8 mouse cellular contexts compared by ENCODE assay signal in the genomic region with DNA sequence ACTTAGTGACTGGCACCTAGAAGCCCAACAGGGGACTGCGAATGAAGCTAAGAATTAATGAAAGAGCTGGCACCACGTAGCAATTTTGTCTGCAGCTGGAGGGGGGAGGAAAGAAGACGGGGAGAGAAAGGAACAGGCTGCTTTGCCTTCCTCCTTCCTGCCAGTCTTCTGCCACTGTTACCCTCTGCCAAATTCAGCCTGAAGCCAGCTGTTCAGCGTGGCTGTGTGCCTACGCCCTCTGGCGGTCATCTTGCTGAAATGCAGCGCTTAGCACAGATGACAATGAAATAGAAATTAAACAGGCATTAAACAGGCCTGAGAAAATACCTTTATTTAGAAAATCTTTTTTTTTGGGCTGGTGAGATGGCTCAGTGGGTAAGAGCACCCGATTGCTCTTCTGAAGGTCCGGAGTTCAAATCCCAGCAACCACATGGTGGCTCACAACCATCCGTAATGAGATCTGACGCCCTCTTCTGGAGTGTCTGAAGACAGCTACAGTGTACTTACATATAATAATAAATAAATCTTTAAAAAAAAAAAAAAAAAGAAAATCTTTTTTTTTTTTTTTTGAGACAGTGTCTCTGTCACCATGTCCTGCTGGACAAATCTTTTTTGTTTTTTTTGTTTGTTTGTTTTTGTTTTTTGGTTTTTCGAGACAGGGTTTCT. TPM values are rescaled to one million over a fixed set of nuclear protein-coding genes. Genes with fewer than 3 reads are reported as not detected.
DNase-seq lines count a peak whose midpoint lies in the region; ATAC-seq and TF ChIP-seq lines count a peak whose summit lies in the region.
"Not testable (repeated sequence)": the region's sequence is repeated elsewhere in the genome, so short reads cannot be mapped to it uniquely, and the experiment has no call there.

No protein-coding gene starts in this region.

- H3K9me3 ChIP-seq in ES-Bruce4 (replicated peaks; ENCODE audit: control insufficient read depth, insufficient read depth, low read length, poor library complexity, severe bottlenecking); heart, postnatal 0 days (replicated peaks; ENCODE audit: control insufficient read depth, low read length); liver, postnatal 0 days (ENCODE audit: low read length): not testable (repeated sequence)

- H3K36me3 ChIP-seq in ES-Bruce4 (ENCODE audit: control insufficient read depth, insufficient read depth, low read length, poor library complexity, severe bottlenecking); heart, postnatal 0 days (replicated peaks; ENCODE audit: control insufficient read depth, insufficient read depth, low read length); liver, postnatal 0 days (replicated peaks; ENCODE audit: insufficient read depth, low read length): not testable (repeated sequence)

- H3K9ac ChIP-seq in ES-Bruce4 (ENCODE audit: low read depth, poor library complexity, severe bottlenecking); heart, postnatal 0 days (replicated peaks; ENCODE audit: low read depth, low read length); liver, postnatal 0 days (replicated peaks): not testable (repeated sequence)

- peak; percentile 33; the same call in 1 of the 2 replicates for ATAC-seq in heart, postnatal 0 days (ENCODE audit: insufficient read depth, low read depth)
- ATAC-seq in liver, postnatal 0 days = not testable (repeated sequence)
- ATAC-seq in neutrophil, adult 5-6 weeks (ENCODE audit: extremely low read depth, insufficient number of reproducible peaks, low FRiP score, poor library complexity, severe bottlenecking) = peak; percentile 56; the same call in 1 of the 2 replicates

- WGBS in heart, postnatal 0 days = 27% methylated on average over 10 of the region's 12 CpGs
- 31% methylated on average over 10 of the region's 12 CpGs for WGBS in liver, postnatal 0 days (ENCODE audit: insufficient replicate concordance)

- TF ChIP-seq EP300 in ES-Bruce4 (IDR thresholded peaks at IDR 0.05; ENCODE audit: insufficient read depth, low read depth, low read length); heart, postnatal 0 days (IDR thresholded peaks at IDR 0.05; ENCODE audit: low read depth); liver, postnatal 0 days (IDR thresholded peaks at IDR 0.05; ENCODE audit: low read depth): not testable (repeated sequence)

- not testable (repeated sequence) for H3K4me1 ChIP-seq in ES-Bruce4 (ENCODE audit: control insufficient read depth, insufficient read depth, low read length); heart, postnatal 0 days (ENCODE audit: control insufficient read depth, insufficient read depth); liver, postnatal 0 days (ENCODE audit: insufficient read depth)

- peak; percentile 15 for DNase-seq in c-Kit-positive CD71-positive TER-119-negative erythroid progenitor cells, embryonic 14.5 days (ENCODE audit: low read depth)
- peak; percentile 19 for DNase-seq in fibroblast of lung, adult 2 months (ENCODE audit: low read depth)
- DNase-seq in heart, postnatal 0 days (ENCODE audit: low spot score) = peak; percentile 20
- peak; percentile 58 for DNase-seq in layer of hippocampus, adult 11-12 months (ENCODE audit: low spot score)
- peak; percentile 37 for DNase-seq in liver, postnatal 0 days
- DNase-seq in testis, postnatal 10 days (ENCODE audit: low spot score) = peak; percentile 56

- not testable (repeated sequence) for TF ChIP-seq POLR2A in ES-Bruce4 (IDR thresholded peaks at IDR 0.05; ENCODE audit: insufficient read depth, low read length)

- not testable (repeated sequence) for H3K27ac ChIP-seq in ES-Bruce4 (ENCODE audit: insufficient read depth, low read length); heart, postnatal 0 days (ENCODE audit: low read depth); liver, postnatal 0 days (ENCODE audit: low read depth)

- not testable (repeated sequence) for H3K4me2 ChIP-seq in heart, postnatal 0 days (ENCODE audit: low read depth, low read length); liver, postnatal 0 days (ENCODE audit: low read depth, low read length)

- not testable (repeated sequence) for H3K4me3 ChIP-seq in ES-Bruce4 (ENCODE audit: low read depth, low read length); heart, postnatal 0 days (ENCODE audit: low read depth, low read length); liver, postnatal 0 days (ENCODE audit: low read depth, low read length)

- not testable (repeated sequence) for H3K27me3 ChIP-seq in ES-Bruce4 (ENCODE audit: control insufficient read depth, insufficient read depth, low read length, poor library complexity, severe bottlenecking); heart, postnatal 0 days (ENCODE audit: control insufficient read depth, insufficient read depth, low read length); liver, postnatal 0 days (ENCODE audit: insufficient read depth, low read length)

- TF ChIP-seq CTCF in ES-Bruce4 (IDR thresholded peaks at IDR 0.05; ENCODE audit: low read depth, low read length) = peak; percentile 87
- TF ChIP-seq CTCF in heart, postnatal 0 days (IDR thresholded peaks at IDR 0.05; ENCODE audit: low read depth) = peak; percentile 72
- peak; percentile 84 for TF ChIP-seq CTCF in liver, postnatal 0 days (IDR thresholded peaks at IDR 0.05; ENCODE audit: low read depth)

RNA-seq across cellular contexts. Expression of a gene that starts 37.7 kb away (rescaled TPM):
- polyA plus RNA-seq in ES-Bruce4 (2011; ENCODE audit: insufficient read depth, insufficient read length, low read depth, missing spikeins) = 2.2 and 2.3 TPM in 2 replicates
- total RNA-seq in heart, postnatal 0 days (2014; rRNA removed; ENCODE audit: low replicate concordance) = 170 and 178 TPM in 2 replicates
- polyA plus RNA-seq in heart, postnatal 0 days (2015; fragmentation: Nextera tagmentation; extraction: Ambion mirVana) = 192 and 194 TPM in 2 replicates
- polyA plus RNA-seq in liver, postnatal 0 days (2015; fragmentation: Nextera tagmentation; extraction: Ambion mirVana) = 0.45 and 4.6 TPM in 2 replicates
- total RNA-seq in neutrophil, adult 5-6 weeks (2017) = 3.3 and 8.8 TPM in 2 replicates

RNA-seq across cellular contexts. Expression of a gene that starts 45.9 kb away (rescaled TPM):
- 42.4 and 49.5 TPM in 2 replicates for polyA plus RNA-seq in ES-Bruce4 (2011; ENCODE audit: insufficient read depth, insufficient read length, low read depth, missing spikeins)
- 4.3 and 6.7 TPM in 2 replicates for total RNA-seq in heart, postnatal 0 days (2014; rRNA removed; ENCODE audit: low replicate concordance)
- 3.7 TPM in 2 replicates for polyA plus RNA-seq in heart, postnatal 0 days (2015; fragmentation: Nextera tagmentation; extraction: Ambion mirVana)
- 2.2 and 2.7 TPM in 2 replicates for polyA plus RNA-seq in liver, postnatal 0 days (2015; fragmentation: Nextera tagmentation; extraction: Ambion mirVana)
- total RNA-seq in neutrophil, adult 5-6 weeks (2017) = 70.5 and 76.2 TPM in 2 replicates

RNA-seq across cellular contexts. Expression of a gene that starts 57.5 kb away (rescaled TPM):
- polyA plus RNA-seq in ES-Bruce4 (2011; ENCODE audit: insufficient read depth, insufficient read length, low read depth, missing spikeins) = 464 and 501 TPM in 2 replicates
- 163 and 242 TPM in 2 replicates for total RNA-seq in heart, postnatal 0 days (2014; rRNA removed; ENCODE audit: low replicate concordance)
- polyA plus RNA-seq in heart, postnatal 0 days (2015; fragmentation: Nextera tagmentation; extraction: Ambion mirVana) = 120 and 121 TPM in 2 replicates
- 59.7 and 61.7 TPM in 2 replicates for polyA plus RNA-seq in liver, postnatal 0 days (2015; fragmentation: Nextera tagmentation; extraction: Ambion mirVana)
- 305 and 325 TPM in 2 replicates for total RNA-seq in neutrophil, adult 5-6 weeks (2017)

Comparison
In these comparisons a context has a peak if more than half of its experiments do, and no peak if none do; other contexts are left out.
1. RNA of a gene that starts 37.7 kb away (polyA plus RNA-seq): 192 to 194 TPM in heart, postnatal 0 days; 2.2 to 2.3 TPM in ES-Bruce4 and 0.45 to 4.6 TPM in liver, postnatal 0 days; every median in the first group is over 10 times any median in the second.
2. Peak in every context shown above with its lines, with median percentiles within 50 percentile points of each other: CTCF ChIP-seq and DNase-seq.